Mouse (Mus musculus) small intestine, adult 10 weeks (tissue): ENCODE results near the gene Snhg11. TPM values are rescaled to one million over a fixed set of nuclear protein-coding genes. Genes with fewer than 3 reads are reported as not detected.

Source experiments
- polyA plus RNA-seq: library from polyadenylated mRNA; stranded (reverse); fragments of 350-450 nt; fragmentation: Illumina TruSeq; extraction: RNeasy Lipid Tissue Mini Kit (QIAGEN cat#74804); gene quantifications from one replicate; pipeline ENCODE4 v1.2.3, GENCODE M21; 2014; ENCODE audit warnings: low replicate concordance

Gene Snhg11
- polyA plus RNA-seq = 5.5 TPM

DNA sequence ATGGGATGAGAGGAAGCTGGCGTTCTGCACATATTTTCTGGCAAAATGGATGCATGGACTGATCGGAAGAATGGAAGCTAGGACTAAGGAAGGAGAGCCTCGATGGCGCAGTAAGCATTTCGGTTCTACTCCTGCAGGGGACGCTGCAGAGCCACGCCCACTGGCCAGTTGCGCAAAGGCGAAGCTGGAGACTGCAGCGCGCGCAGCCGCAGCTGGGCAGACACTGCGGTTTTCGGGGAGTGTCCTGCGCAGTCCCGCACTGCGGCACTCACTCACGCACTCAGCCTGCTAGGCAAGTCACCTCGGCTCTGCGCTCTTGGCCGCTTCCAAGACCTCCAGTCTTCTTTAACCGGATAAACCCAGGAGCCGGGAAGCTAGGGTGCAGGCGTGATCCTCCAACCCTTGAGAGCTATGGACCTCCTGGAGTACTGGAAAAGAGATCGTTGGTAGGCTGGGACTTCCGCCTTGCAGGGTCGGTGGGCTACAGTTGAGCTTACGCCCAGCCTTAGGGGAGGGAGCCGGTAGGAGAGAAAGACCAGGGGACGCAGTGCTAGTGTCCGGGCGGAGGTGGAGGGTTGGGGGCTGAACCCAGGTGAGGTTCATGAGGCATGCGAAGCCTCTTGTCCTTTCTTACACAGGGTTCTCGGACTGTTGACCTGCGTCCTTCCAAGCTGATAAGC is at the start of gene Snhg11:
TSS of gene Snhg11 (plus strand) at position 196 of the 680 bp plus-strand sequence.

DNA sequence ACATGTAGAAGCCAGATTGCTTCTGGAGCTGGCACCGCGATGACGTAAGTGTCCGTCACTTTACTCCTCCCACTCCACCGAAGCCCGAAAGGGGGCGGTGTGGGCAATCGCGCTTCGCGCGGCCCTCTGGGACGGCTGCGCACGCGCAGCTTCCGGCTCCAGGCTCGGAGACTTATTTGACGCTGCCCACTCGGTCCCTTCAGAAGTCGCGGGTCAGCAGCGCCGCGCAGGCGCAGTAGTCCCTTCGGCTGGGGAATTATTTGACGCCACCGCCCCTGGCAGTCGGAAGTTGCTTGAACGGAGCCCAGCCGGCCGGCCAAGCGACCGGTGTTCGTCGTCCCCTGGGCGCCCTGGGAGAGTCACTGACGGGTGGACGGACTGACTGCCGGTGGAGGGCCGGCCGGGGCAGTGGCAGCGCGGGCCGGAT is 34.2 kb downstream of the Snhg11 start, which contains the start of gene Ralgapb:
TSS of gene Ralgapb (plus strand) at position 254 of the 427 bp plus-strand sequence.

Other genes with a start within 250 kb of the Snhg11 start
- 0.67 TPM for gene Tgm2, start 229.2 kb upstream of the Snhg11 start, polyA plus RNA-seq
- gene D630003M21Rik, start 146.4 kb upstream of the Snhg11 start, polyA plus RNA-seq = not detected
- not detected for gene Bpi, start 117.5 kb upstream of the Snhg11 start, polyA plus RNA-seq
- 0.52 TPM for gene Lbp, start 69.1 kb upstream of the Snhg11 start, polyA plus RNA-seq
- 34.4 TPM for gene Ralgapb, start 34.2 kb downstream of the Snhg11 start, polyA plus RNA-seq
- not detected for gene Adig, start 127.0 kb downstream of the Snhg11 start, polyA plus RNA-seq
- gene Arhgap40, start 137.2 kb downstream of the Snhg11 start, polyA plus RNA-seq = not detected
- gene Slc32a1, start 235.1 kb downstream of the Snhg11 start, polyA plus RNA-seq = not detected
- 0.59 TPM for gene Actr5, start 249.2 kb downstream of the Snhg11 start, polyA plus RNA-seq